In genomic region chr2:71852161-71852560, GRCm38 (mm10) we compare ENCODE assay signal across 8 mouse cellular contexts. TPM values are rescaled to one million over a fixed set of nuclear protein-coding genes. Genes with fewer than 3 reads are reported as not detected.
A peak's percentile ranks its signal among the peaks of the same experiment; 100 is the strongest.
DNase-seq lines count a peak whose midpoint lies in the region; ATAC-seq and TF ChIP-seq lines count a peak whose summit lies in the region.
"Not testable (repeated sequence)": the region's sequence is repeated elsewhere in the genome, so short reads cannot be mapped to it uniquely, and the experiment has no call there.

No protein-coding gene starts in this region.

- H3K79me2 ChIP-seq in MEL (ENCODE audit: control insufficient read depth, insufficient read depth, low read length, poor library complexity), result not testable (repeated sequence)

- not testable (repeated sequence) for H3K27ac ChIP-seq in MEL (ENCODE audit: control insufficient read depth, low read depth, low read length); gastrocnemius, adult 2 months; intestine, embryonic 14.5 days (ENCODE audit: low read depth)

- ATAC-seq in intestine, embryonic 14.5 days (replicated peaks; ENCODE audit: low FRiP score, low TSS enrichment, low read depth), result 0 out of 2 replicates have a peak, but pooled peaks have one; percentile 27
- ATAC-seq in megakaryocyte, adult 5-6 weeks (ENCODE audit: poor library complexity, severe bottlenecking), result 0 out of 2 replicates have a peak, but pooled peaks have one; percentile 45

- not testable (repeated sequence) for H3K9me3 ChIP-seq in MEL (replicated peaks; ENCODE audit: insufficient read depth, low read length); intestine, embryonic 14.5 days (ENCODE audit: control insufficient read depth, low read length)

- not testable (repeated sequence) for TF ChIP-seq EP300 in MEL (IDR thresholded peaks at IDR 0.05; ENCODE audit: low read depth in 1 of 2, low read length in 2 of 2)

- H3K4me1 ChIP-seq in MEL (ENCODE audit: control insufficient read depth in 1 of 2, insufficient read depth in 2 of 2, low read length in 2 of 2); intestine, embryonic 14.5 days (replicated peaks; ENCODE audit: control insufficient read depth, insufficient read depth, low read length): not testable (repeated sequence)

- not testable (repeated sequence) for TF ChIP-seq RAD21 in MEL (IDR thresholded peaks at IDR 0.05; ENCODE audit: low read depth, low read length)

- 3% methylated on average over 6 of the region's 8 CpGs for WGBS in intestine, embryonic 14.5 days

- not testable (repeated sequence) for H3K4me3 ChIP-seq in MEL (ENCODE audit: control insufficient read depth in 1 of 2, insufficient read depth in 1 of 2, low read depth in 2 of 2, low read length in 2 of 2); gastrocnemius, adult 2 months; intestine, embryonic 14.5 days (ENCODE audit: low read depth, low read length)

- intact Hi-C loops in gastrocnemius, adult 2 months (cut with DNase I), result loop anchor here (5.0 kb wide), 1 partner anchor 105 kb away; no protein-coding TSS in a partner anchor

- H3K27me3 ChIP-seq in MEL (ENCODE audit: control insufficient read depth in 1 of 2, insufficient read depth in 2 of 2, low read length in 2 of 2); intestine, embryonic 14.5 days (replicated peaks; ENCODE audit: control insufficient read depth, insufficient read depth, low read length): not testable (repeated sequence)

- TF ChIP-seq CTCF in MEL (IDR thresholded peaks at IDR 0.05 in 2 of 3, conservative IDR thresholded peaks at IDR 0.05 in 1 of 3; ENCODE audit: control insufficient read depth in 1 of 3, insufficient read depth in 1 of 3, low read depth in 2 of 3, low read length in 3 of 3, poor library complexity in 1 of 3, severe bottlenecking in 1 of 3), result peak; percentile 2 to 37 (median 24); a peak in 2 of 6 replicates
- peak; percentile 54 for TF ChIP-seq CTCF in gastrocnemius, adult 2 months (IDR thresholded peaks at IDR 0.05)

- not testable (repeated sequence) for H3K4me2 ChIP-seq in intestine, embryonic 14.5 days (ENCODE audit: low read length)

- not testable (repeated sequence) for TF ChIP-seq POLR2A in MEL (IDR thresholded peaks at IDR 0.05; ENCODE audit: control insufficient read depth in 1 of 2, insufficient read depth in 1 of 2, low read depth in 1 of 2, low read length in 2 of 2, poor library complexity in 1 of 2)

- not testable (repeated sequence) for H3K9ac ChIP-seq in MEL (ENCODE audit: control insufficient read depth, low read depth, low read length, poor library complexity, severe bottlenecking); intestine, embryonic 14.5 days (ENCODE audit: low read length)

- DNase-seq in MEL (ENCODE audit: low read depth, low spot score), result peak; percentile 36
- peak; percentile 71 to 72 for DNase-seq in cerebellum, postnatal 10 days
- peak; percentile 61 for DNase-seq in gastrocnemius, adult 2 months
- DNase-seq in intestine, embryonic 14.5 days (ENCODE audit: low spot score), result not testable (repeated sequence)
- peak; percentile 47 to 68 for DNase-seq in left cerebral cortex, adult 18-20 months (ENCODE audit: low spot score in 2 of 2)
- DNase-seq in right cerebral cortex, postnatal 14 days, result peak; percentile 59
- DNase-seq in thymus, postnatal 36 days, result peak; percentile 60 to 68

- H3K36me3 ChIP-seq in MEL (ENCODE audit: control insufficient read depth in 1 of 2, insufficient read depth in 2 of 2, low read length in 2 of 2); intestine, embryonic 14.5 days (ENCODE audit: control insufficient read depth, insufficient read depth, low read length): not testable (repeated sequence)

TF ChIP-seq in MEL, 35 proteins besides CTCF, POLR2A, EP300 and RAD21:
- peak; percentile 16; the same call in 1 of the 2 replicates for TF ChIP-seq SMC3 (IDR thresholded peaks at IDR 0.05; ENCODE audit: low read depth, low read length)

RNA-seq across cellular contexts. Expression of gene Pdk1, which starts 20.9 kb away (rescaled TPM):
- 12.2 and 18.2 TPM in 2 replicates for total RNA-seq in MEL (2012; rRNA removed)
- 10 to 100 TPM in 1 of 2 experiments, not detected in 1; 56.1 TPM for polyA plus RNA-seq in MEL (2012; ENCODE audit: insufficient read depth in 1 of 2, insufficient read length in 2 of 2, low read depth in 1 of 2, low replicate concordance in 2 of 2, missing spikeins in 1 of 2)
- total RNA-seq in gastrocnemius, adult 2 months (2021), result 10 to 100 TPM; 52.2 to 85.3 TPM
- 88.2 and 89.1 TPM in 2 replicates for polyA plus RNA-seq in intestine, embryonic 14.5 days (2014; fragmentation: Nextera tagmentation; extraction: Ambion mirVana)
- 10 to 100 TPM; 44.8 to 52.9 TPM for total RNA-seq in left cerebral cortex, adult 18-20 months (2021)
- total RNA-seq in megakaryocyte, adult 5-6 weeks (2015), result 4.7 and 5.7 TPM in 2 replicates
- 8.6 and 19.8 TPM in 2 replicates for total RNA-seq in megakaryocyte, adult 5-6 weeks (2017)
